Mouse (Mus musculus): ENCODE results near the gene Sco2.

GRCm38 (mm10) chr15:89363051-89363450, 10.6 kb downstream of the Sco2 start:
- TF ChIP-seq CTCF (IDR thresholded peaks at IDR 0.05; ENCODE audit: borderline replicate concordance, insufficient read depth, low read depth, low read length): no peak
- no peak for TF ChIP-seq POLR2A (IDR thresholded peaks at IDR 0.05; ENCODE audit: borderline replicate concordance, insufficient read depth, low read length)

Data from cerebellum, adult 2 months (tissue).